Mouse (Mus musculus): ENCODE results near the gene Msh5. TPM values are rescaled to one million over a fixed set of nuclear protein-coding genes. Genes with fewer than 3 reads are reported as not detected.

Msh5 gene
- total and polyA plus RNA-seq, 3 experiments = 26.3 to 29.0 TPM; not detected in 1

- Histone ChIP-seq H3K4me3 (ENCODE audit: control insufficient read depth in 1 of 2, insufficient read depth in 1 of 2, low read depth in 2 of 2, low read length in 2 of 2) (peak overlapping the region; percentile 70 to 86), H3K9ac (ENCODE audit: control insufficient read depth, low read depth, low read length, poor library complexity, severe bottlenecking) (peak overlapping the region; percentile 98), H3K4me1 (ENCODE audit: control insufficient read depth in 1 of 2, insufficient read depth in 2 of 2, low read length in 2 of 2) (no peaks in the 10 kb centered on the region), H3K27me3 (ENCODE audit: control insufficient read depth in 1 of 2, insufficient read depth in 2 of 2, low read length in 2 of 2) (no peaks in the 10 kb centered on the region), H3K27ac (ENCODE audit: control insufficient read depth, low read depth, low read length) (peak overlapping the region; percentile 99), H3K9me3 (replicated peaks; ENCODE audit: insufficient read depth, low read length) (no peaks in the 10 kb centered on the region), H3K36me3 (ENCODE audit: control insufficient read depth in 1 of 2, insufficient read depth in 2 of 2, low read length in 2 of 2) (no peaks in the 10 kb centered on the region; a peak in 2 of 4 replicates), H3K79me2 (ENCODE audit: control insufficient read depth, insufficient read depth, low read length, poor library complexity) (peaks cover 47% of the 10 kb centered on the region)
- DNase-seq (ENCODE audit: low read depth, low spot score) = no peak
- TF ChIP-seq ELF1 (IDR thresholded peaks at IDR 0.05; ENCODE audit: low read depth, low read length) (no peak), ZMIZ1 (IDR thresholded peaks at IDR 0.05; ENCODE audit: low read depth, low read length) (no peak; the same call in none of the 2 replicates), GABPA (IDR thresholded peaks at IDR 0.05; ENCODE audit: low read depth, low read length) (no peak), E2F4 (IDR thresholded peaks at IDR 0.05; ENCODE audit: borderline replicate concordance, low read depth, low read length) (no peak), ZKSCAN1 (IDR thresholded peaks at IDR 0.05; ENCODE audit: low read depth, low read length) (no peak), NELFE (IDR thresholded peaks at IDR 0.05; ENCODE audit: low read depth, low read length) (peak; percentile 45; the same call in 1 of the 2 replicates), MAZ (IDR thresholded peaks at IDR 0.05; ENCODE audit: low read depth, low read length) (0 out of 2 replicates have a peak, but pooled peaks have one; percentile 17), CHD1 (IDR thresholded peaks at IDR 0.05; ENCODE audit: low read depth, low read length) (no peak; the same call in 1 of the 2 replicates), POLR2AphosphoS2 (IDR thresholded peaks at IDR 0.05; ENCODE audit: low read length) (peak; percentile 11), CHD2 (IDR thresholded peaks at IDR 0.05; ENCODE audit: low read length) (no peak; the same call in 1 of the 2 replicates), MYB (IDR thresholded peaks at IDR 0.05; ENCODE audit: low read depth, low read length) (no peak), TCF12 (IDR thresholded peaks at IDR 0.05; ENCODE audit: low read depth, low read length) (no peak), ZNF384 (IDR thresholded peaks at IDR 0.05; ENCODE audit: low read depth, low read length) (no peak), ZC3H11A (IDR thresholded peaks at IDR 0.05; ENCODE audit: low read depth, low read length) (no peak), HCFC1 (IDR thresholded peaks at IDR 0.05; ENCODE audit: low read depth, low read length) (no peak), MAX (IDR thresholded peaks at IDR 0.05; ENCODE audit: low read length) (no peak), KAT2A (conservative IDR thresholded peaks at IDR 0.05; ENCODE audit: low read depth, low read length) (0 out of 2 replicates have a peak, but pooled peaks have one; percentile 21), NRF1 (IDR thresholded peaks at IDR 0.05; ENCODE audit: insufficient read depth, low read depth, low read length, poor library complexity, severe bottlenecking) (no peak), JUND (IDR thresholded peaks at IDR 0.05; ENCODE audit: low read depth, low read length) (no peak), TAL1 (IDR thresholded peaks at IDR 0.05; ENCODE audit: low read length) (no peak), UBTF (IDR thresholded peaks at IDR 0.05; ENCODE audit: borderline replicate concordance, insufficient read depth, low read depth, low read length) (no peak), RAD21 (IDR thresholded peaks at IDR 0.05; ENCODE audit: low read depth, low read length) (no peak), EP300 (IDR thresholded peaks at IDR 0.05; ENCODE audit: low read depth in 1 of 2, low read length in 2 of 2) (0 out of 4 replicates have a peak, but pooled peaks of 1 of the 2 experiments have one; percentile 27), USF2 (IDR thresholded peaks at IDR 0.05; ENCODE audit: borderline replicate concordance in 1 of 2, insufficient read depth in 1 of 2, low read depth in 1 of 2, low read length in 2 of 2) (no peak), GATA1 (IDR thresholded peaks at IDR 0.05; ENCODE audit: low read depth, low read length) (no peak), ETS1 (IDR thresholded peaks at IDR 0.05; ENCODE audit: low read depth, low read length) (peak; percentile 32; the same call in 1 of the 2 replicates), USF1 (IDR thresholded peaks at IDR 0.05; ENCODE audit: low read depth, low read length) (no peak), RCOR1 (IDR thresholded peaks at IDR 0.05; ENCODE audit: low read depth, low read length) (no peak), MEF2A (IDR thresholded peaks at IDR 0.05; ENCODE audit: extremely low read depth, insufficient replicate concordance, low read depth, low read length, poor library complexity, severe bottlenecking) (no peak), SIN3A (IDR thresholded peaks at IDR 0.05; ENCODE audit: low read length) (0 out of 2 replicates have a peak, but pooled peaks have one; percentile 44), BHLHE40 (IDR thresholded peaks at IDR 0.05; ENCODE audit: borderline replicate concordance, low read depth, low read length) (no peak), SMC3 (IDR thresholded peaks at IDR 0.05; ENCODE audit: low read depth, low read length) (no peak; the same call in 1 of the 2 replicates), CTCF (IDR thresholded peaks at IDR 0.05 in 2 of 3, conservative IDR thresholded peaks at IDR 0.05 in 1 of 3; ENCODE audit: control insufficient read depth in 1 of 3, insufficient read depth in 1 of 3, low read depth in 2 of 3, low read length in 3 of 3, poor library complexity in 1 of 3, severe bottlenecking in 1 of 3) (no peak), TBP (IDR thresholded peaks at IDR 0.05; ENCODE audit: low read depth, low read length) (no peak), MAFK (IDR thresholded peaks at IDR 0.05; ENCODE audit: borderline replicate concordance, low read depth, low read length) (0 out of 2 replicates have a peak, but pooled peaks have one; percentile 6), MXI1 (IDR thresholded peaks at IDR 0.05; ENCODE audit: low read depth, low read length) (no peak), POLR2A (IDR thresholded peaks at IDR 0.05; ENCODE audit: control insufficient read depth in 1 of 2, insufficient read depth in 1 of 2, low read depth in 1 of 2, low read length in 2 of 2, poor library complexity in 1 of 2) (peak in 1 of 2 experiments; percentile 14; a peak in 1 of 4 replicates)
These were observed 49.4 kb downstream of the Msh5 start for GRCm38 (mm10) chr17:34997142-34997483.

Data from MEL (cell line).